Mouse (Mus musculus): Measurements from ENCODE around the gene Sacm1l. TPM values are rescaled to one million over a fixed set of nuclear protein-coding genes. Genes with fewer than 3 reads are reported as not detected.

Sacm1l gene
- 57.9 and 58.1 TPM in 2 replicates for polyA plus RNA-seq (2015; fragmentation: Nextera tagmentation; extraction: Ambion mirVana)

DNA sequence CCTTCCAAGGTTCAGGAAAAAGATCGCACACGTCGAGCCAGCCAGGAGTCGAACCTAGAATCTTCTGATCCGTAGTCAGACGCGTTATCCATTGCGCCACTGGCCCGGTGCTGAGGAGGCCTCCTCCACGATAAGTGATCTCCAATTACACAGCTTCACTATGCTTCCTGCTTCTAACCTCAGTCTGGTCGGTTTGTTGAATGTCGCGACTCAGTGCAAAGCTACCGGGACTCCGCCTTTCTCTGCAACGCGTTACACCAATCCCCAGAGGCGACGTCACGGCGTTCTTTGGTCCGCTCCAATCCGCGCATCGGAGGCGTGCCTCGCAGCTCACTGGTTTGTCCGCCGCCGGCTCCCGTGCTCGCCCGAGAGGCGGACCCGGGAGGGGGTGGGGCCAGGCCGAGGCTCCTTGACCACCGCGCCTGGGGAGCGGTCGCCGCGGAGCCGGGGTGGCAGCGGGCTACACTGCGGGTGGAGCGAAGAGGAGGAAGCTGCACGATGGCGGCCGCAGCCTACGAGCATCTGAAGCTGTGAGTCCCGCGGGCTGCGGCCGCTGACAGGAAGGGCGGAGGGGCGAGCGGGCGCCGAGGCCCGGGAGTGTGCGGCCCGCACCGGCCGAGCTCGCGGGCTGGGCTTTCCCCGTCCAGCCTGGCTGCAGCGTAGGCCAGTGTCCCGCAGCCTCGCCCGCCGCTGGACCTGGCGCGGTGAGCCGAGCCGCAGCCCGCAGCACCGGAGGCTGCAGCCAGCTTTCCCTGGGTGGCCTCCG, at the start of gene Sacm1l:
Sacm1l (plus strand) TSS at position 368 of the 766 bp plus-strand sequence.
- Histone ChIP-seq H3K4me1 (replicated peaks; ENCODE audit: control insufficient read depth, insufficient read depth, low read length) (peaks cover 15% of the 10 kb centered on the region), H3K4me3 (ENCODE audit: low read length) (peak within 1 kb of the TSS; percentile 69), H3K36me3 (ENCODE audit: control insufficient read depth, insufficient read depth, low read length) (no peaks in the 10 kb centered on the region), H3K4me2 (ENCODE audit: low read depth, low read length) (peak within 1 kb of the TSS; percentile 67), H3K9me3 (ENCODE audit: control insufficient read depth, low read length) (no peaks in the 10 kb centered on the region), H3K27me3 (ENCODE audit: control insufficient read depth, insufficient read depth, low read depth, low read length) (no peaks in the 10 kb centered on the region), H3K27ac (ENCODE audit: low read length) (peak within 1 kb of the TSS; percentile 95), H3K9ac (ENCODE audit: low read length) (peak within 1 kb of the TSS; percentile 81)
- under 1% methylated on average over 62 of the region's 79 CpGs for WGBS
- ATAC-seq (ENCODE audit: low read depth), result peak; percentile 99

GRCm38 (mm10) chr9:123479876-123480252, 49.7 kb upstream of the Sacm1l start:
- Histone ChIP-seq H3K9ac (ENCODE audit: low read length) (peak overlapping the region; percentile 84), H3K4me3 (ENCODE audit: low read length) (peak overlapping the region; percentile 62)
- WGBS, result 65% methylated on average over 8 of the region's 8 CpGs

DNA sequence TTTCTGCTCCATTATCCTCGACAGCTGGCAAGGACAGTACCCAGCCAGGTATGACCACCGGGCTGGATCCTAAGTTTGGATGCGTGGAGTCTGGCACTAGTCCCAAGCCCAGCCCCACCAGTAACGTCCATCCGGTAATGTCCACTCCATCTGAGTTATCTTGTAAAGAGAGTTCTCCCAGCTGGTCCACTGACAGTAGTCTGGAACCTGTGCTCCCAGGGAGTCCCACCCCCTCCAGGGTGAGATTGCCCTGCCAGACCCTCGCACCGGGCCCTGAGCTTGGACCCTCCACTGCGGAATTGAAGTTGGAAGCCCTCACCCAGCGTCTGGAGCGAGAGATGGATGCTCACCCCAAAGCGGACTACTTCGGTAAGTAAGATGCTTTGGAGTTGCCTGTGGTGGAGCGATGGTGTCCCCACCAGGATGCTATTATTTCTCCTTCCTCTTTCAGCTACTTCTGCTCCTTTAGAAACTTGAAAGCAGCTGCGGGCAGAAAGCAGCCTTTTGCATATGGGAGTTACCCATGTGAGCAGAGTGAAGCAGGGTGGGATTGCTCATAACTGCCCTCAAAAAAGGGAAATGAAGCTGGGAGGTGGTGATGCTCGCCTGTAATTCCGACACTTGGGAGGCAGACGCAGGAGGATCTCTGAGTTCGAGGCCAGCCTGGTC, 49.2 kb upstream of the Sacm1l start:
- ATAC-seq (ENCODE audit: low read depth), result no peak
- H3K27ac ChIP-seq (ENCODE audit: low read length), result 0 out of 2 replicates have a peak overlapping the region, but pooled peaks have one; percentile 34
- WGBS, result 41% methylated on average over 18 of the region's 18 CpGs

More at GRCm38 (mm10) chr9:123479876-123480252, 49.7 kb upstream of the Sacm1l start:
- Histone ChIP-seq H3K27ac (ENCODE audit: low read length) (peak overlapping the region; percentile 88), H3K4me1 (replicated peaks; ENCODE audit: control insufficient read depth, insufficient read depth, low read length) (peaks cover 50% of the 10 kb centered on the region), H3K4me2 (ENCODE audit: low read depth, low read length) (peak overlapping the region; percentile 95), H3K9me3 (ENCODE audit: control insufficient read depth, low read length) (no peaks in the 10 kb centered on the region), H3K27me3 (ENCODE audit: control insufficient read depth, insufficient read depth, low read depth, low read length) (no peaks in the 10 kb centered on the region), H3K36me3 (ENCODE audit: control insufficient read depth, insufficient read depth, low read length) (no peaks in the 10 kb centered on the region)
- no peak for ATAC-seq (ENCODE audit: low read depth)

GRCm38 (mm10) chr9:123481136-123481535, 48.4 kb upstream of the Sacm1l start:
- Histone ChIP-seq H3K36me3 (ENCODE audit: control insufficient read depth, insufficient read depth, low read length) (no peaks in the 10 kb centered on the region), H3K4me2 (ENCODE audit: low read depth, low read length) (peak overlapping the region; percentile 95), H3K4me3 (ENCODE audit: low read length) (peak overlapping the region; percentile 62), H3K4me1 (replicated peaks; ENCODE audit: control insufficient read depth, insufficient read depth, low read length) (peaks cover 50% of the 10 kb centered on the region), H3K9ac (ENCODE audit: low read length) (peak overlapping the region; percentile 84), H3K9me3 (ENCODE audit: control insufficient read depth, low read length) (no peaks in the 10 kb centered on the region), H3K27ac (ENCODE audit: low read length) (no peak overlapping the region), H3K27me3 (ENCODE audit: control insufficient read depth, insufficient read depth, low read depth, low read length) (no peaks in the 10 kb centered on the region)
- 28% methylated on average over 7 of the region's 7 CpGs for WGBS
- ATAC-seq (ENCODE audit: low read depth), result no peak

More for the DNA sequence above, 49.2 kb upstream of the Sacm1l start:
- peak overlapping the region; percentile 95 for H3K4me2 ChIP-seq (ENCODE audit: low read depth, low read length)
- no peaks in the 10 kb centered on the region for H3K27me3 ChIP-seq (ENCODE audit: control insufficient read depth, insufficient read depth, low read depth, low read length)
- peaks cover 50% of the 10 kb centered on the region for H3K4me1 ChIP-seq (replicated peaks; ENCODE audit: control insufficient read depth, insufficient read depth, low read length)
- peak overlapping the region; percentile 62 for H3K4me3 ChIP-seq (ENCODE audit: low read length)
- H3K9me3 ChIP-seq (ENCODE audit: control insufficient read depth, low read length), result no peaks in the 10 kb centered on the region
- no peaks in the 10 kb centered on the region for H3K36me3 ChIP-seq (ENCODE audit: control insufficient read depth, insufficient read depth, low read length)
- peak overlapping the region; percentile 84 for H3K9ac ChIP-seq (ENCODE audit: low read length)

- Histone ChIP-seq H3K9ac (ENCODE audit: low read length) (no peak overlapping the region), H3K9me3 (ENCODE audit: control insufficient read depth, low read length) (no peaks in the 10 kb centered on the region), H3K36me3 (ENCODE audit: control insufficient read depth, insufficient read depth, low read length) (no peaks in the 10 kb centered on the region), H3K27me3 (ENCODE audit: control insufficient read depth, insufficient read depth, low read depth, low read length) (no peaks in the 10 kb centered on the region), H3K4me3 (ENCODE audit: low read length) (no peak overlapping the region; the same call in 1 of the 2 replicates), H3K4me1 (replicated peaks; ENCODE audit: control insufficient read depth, insufficient read depth, low read length) (peaks cover 44% of the 10 kb centered on the region), H3K27ac (ENCODE audit: low read length) (no peak overlapping the region), H3K4me2 (ENCODE audit: low read depth, low read length) (peak overlapping the region; percentile 36; the same call in 1 of the 2 replicates)
- ATAC-seq (ENCODE audit: low read depth), result no peak
- WGBS, result 88% methylated on average over 1 of the region's 1 CpGs
Measured at GRCm38 (mm10) chr9:123483598-123483997, 46.0 kb upstream of the Sacm1l start.

GRCm38 (mm10) chr9:123484830-123485229, 44.7 kb upstream of the Sacm1l start:
- Histone ChIP-seq H3K9ac (ENCODE audit: low read length) (no peak overlapping the region), H3K36me3 (ENCODE audit: control insufficient read depth, insufficient read depth, low read length) (no peaks in the 10 kb centered on the region), H3K27me3 (ENCODE audit: control insufficient read depth, insufficient read depth, low read depth, low read length) (no peaks in the 10 kb centered on the region), H3K27ac (ENCODE audit: low read length) (no peak overlapping the region), H3K4me3 (ENCODE audit: low read length) (no peak overlapping the region), H3K4me2 (ENCODE audit: low read depth, low read length) (no peak overlapping the region), H3K9me3 (ENCODE audit: control insufficient read depth, low read length) (no peaks in the 10 kb centered on the region), H3K4me1 (replicated peaks; ENCODE audit: control insufficient read depth, insufficient read depth, low read length) (peaks cover 43% of the 10 kb centered on the region)
- no peak for ATAC-seq (ENCODE audit: low read depth)
- 89% methylated on average over 3 of the region's 3 CpGs for WGBS

- Histone ChIP-seq H3K4me2 (ENCODE audit: low read depth, low read length) (no peak overlapping the region), H3K27ac (ENCODE audit: low read length) (no peak overlapping the region), H3K4me1 (replicated peaks; ENCODE audit: control insufficient read depth, insufficient read depth, low read length) (peaks cover 41% of the 10 kb centered on the region), H3K27me3 (ENCODE audit: control insufficient read depth, insufficient read depth, low read depth, low read length) (no peaks in the 10 kb centered on the region), H3K4me3 (ENCODE audit: low read length) (no peak overlapping the region), H3K9me3 (ENCODE audit: control insufficient read depth, low read length) (no peaks in the 10 kb centered on the region), H3K36me3 (ENCODE audit: control insufficient read depth, insufficient read depth, low read length) (no peaks in the 10 kb centered on the region), H3K9ac (ENCODE audit: low read length) (no peak overlapping the region)
- no peak for ATAC-seq (ENCODE audit: low read depth)
- 84% methylated on average over 4 of the region's 4 CpGs for WGBS
Measured at GRCm38 (mm10) chr9:123485561-123485960, 44.0 kb upstream of the Sacm1l start.

- 55% methylated on average over 3 of the region's 3 CpGs for WGBS
Measured at GRCm38 (mm10) chr9:123486635-123487034, 42.9 kb upstream of the Sacm1l start.

DNA sequence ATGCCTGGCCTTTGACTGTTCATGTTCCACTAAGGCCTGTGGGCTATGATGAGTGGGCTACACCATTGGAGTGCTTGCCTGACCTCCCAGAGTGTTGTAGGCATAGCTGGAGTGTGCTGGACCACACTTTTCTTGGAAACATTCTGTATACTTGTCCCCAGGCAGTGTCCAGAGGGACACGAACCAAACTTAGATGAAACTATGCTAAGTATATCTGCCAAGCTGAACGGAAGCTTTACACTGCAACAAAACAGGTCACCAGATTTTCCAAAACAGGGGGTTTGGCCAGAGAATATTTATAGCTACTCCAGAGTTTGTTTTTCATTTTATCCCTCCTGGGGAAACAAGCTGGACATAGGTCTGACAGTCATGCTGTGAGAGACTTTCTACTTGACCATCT, 40.5 kb upstream of the Sacm1l start:
- Histone ChIP-seq H3K27me3 (ENCODE audit: control insufficient read depth, insufficient read depth, low read depth, low read length) (no peaks in the 10 kb centered on the region), H3K9ac (ENCODE audit: low read length) (no peak overlapping the region), H3K9me3 (ENCODE audit: control insufficient read depth, low read length) (no peaks in the 10 kb centered on the region), H3K36me3 (ENCODE audit: control insufficient read depth, insufficient read depth, low read length) (no peaks in the 10 kb centered on the region), H3K27ac (ENCODE audit: low read length) (no peak overlapping the region), H3K4me2 (ENCODE audit: low read depth, low read length) (no peak overlapping the region), H3K4me3 (ENCODE audit: low read length) (no peak overlapping the region), H3K4me1 (replicated peaks; ENCODE audit: control insufficient read depth, insufficient read depth, low read length) (peaks cover 29% of the 10 kb centered on the region)
- no peak for ATAC-seq (ENCODE audit: low read depth)
- 56% methylated on average over 2 of the region's 2 CpGs for WGBS

More at GRCm38 (mm10) chr9:123486635-123487034, 42.9 kb upstream of the Sacm1l start:
- Histone ChIP-seq H3K36me3 (ENCODE audit: control insufficient read depth, insufficient read depth, low read length) (no peaks in the 10 kb centered on the region), H3K4me1 (replicated peaks; ENCODE audit: control insufficient read depth, insufficient read depth, low read length) (peaks cover 38% of the 10 kb centered on the region), H3K4me2 (ENCODE audit: low read depth, low read length) (no peak overlapping the region), H3K27me3 (ENCODE audit: control insufficient read depth, insufficient read depth, low read depth, low read length) (no peaks in the 10 kb centered on the region), H3K4me3 (ENCODE audit: low read length) (no peak overlapping the region), H3K9me3 (ENCODE audit: control insufficient read depth, low read length) (no peaks in the 10 kb centered on the region), H3K9ac (ENCODE audit: low read length) (no peak overlapping the region), H3K27ac (ENCODE audit: low read length) (no peak overlapping the region)
- no peak for ATAC-seq (ENCODE audit: low read depth)

Data from lung, embryonic 16.5 days (tissue).